Mouse (Mus musculus) heart, postnatal 14 days (tissue): Measurements from ENCODE around the gene Id1. TPM values are rescaled to one million over a fixed set of nuclear protein-coding genes. Genes with fewer than 3 reads are reported as not detected.
A peak's percentile ranks its signal among the peaks of the same experiment; 100 is the strongest.

ENCODE experiments used
- DNase-seq, 2 experiments: peaks; one replicate each; pipeline ENCODE4 v3.0.0; 2021 to 2022
- intact Hi-C: fragments of 180-260 bp; cut with DNase I; formaldehyde crosslinking; loops from one replicate; pipeline ENCODE4 v1.15.1; 2025
- microRNA-seq, 2 experiments: library from miRNA; unstranded; fragments of <30 nt; microRNA quantifications; one replicate each; pipeline ENCODE4 v1.2.0; 2021 to 2022
- total RNA-seq, 2 experiments: library from RNA; stranded (reverse); gene quantifications; 2 replicates each; pipeline ENCODE4 v1.2.3; 2021

Id1 gene
- total RNA-seq, 2 experiments from 2014 or later: 82.1 to 85.3 TPM

GRCm38 (mm10) chr2:152776435-152776834 lies 40.4 kb downstream of the Id1 start:
- DNase-seq: no peak
- intact Hi-C loops: no loop called here

- intact Hi-C loops: no loop called here
- DNase-seq: no peak
Measured at GRCm38 (mm10) chr2:152777081-152777480, 41.0 kb downstream of the Id1 start.

GRCm38 (mm10) chr2:152780466-152780865 lies 44.4 kb downstream of the Id1 start:
- intact Hi-C loops: no loop called here
- DNase-seq: no peak

GRCm38 (mm10) chr2:152781031-152781711 lies 45.1 kb downstream of the Id1 start:
- DNase-seq: peak in 1 of 2 experiments; percentile 31
- intact Hi-C loops: no loop called here

- intact Hi-C loops: no loop called here
- no peak for DNase-seq
Measured at GRCm38 (mm10) chr2:152782656-152783055, 46.6 kb downstream of the Id1 start.

GRCm38 (mm10) chr2:152783241-152783640 lies 47.2 kb downstream of the Id1 start:
- no peak for DNase-seq
- intact Hi-C loops: no loop called here

- intact Hi-C loops: loop anchor here (1.0 to 2.0 kb wide), 3 partner anchors 18 to 46 kb away; no protein-coding TSS in a partner anchor
- DNase-seq: no peak
Measured at GRCm38 (mm10) chr2:152784640-152785039, 48.6 kb downstream of the Id1 start.

GRCm38 (mm10) chr2:152785446-152786350 lies 49.6 kb downstream of the Id1 start:
- intact Hi-C loops: loop anchor here (1.0 to 2.0 kb wide), 3 partner anchors 19 to 45 kb away; no protein-coding TSS in a partner anchor
- DNase-seq: peak; percentile 85 to 89

Small RNA genes within 50 kb of the gene (microRNA-seq; reads per million reads assigned to microRNA genes)
- 0 reads per million in 2 experiments for gene Gm23802

Other genes starting within 250 kb of the Id1 start
- gene Defb22, start 246.1 kb upstream of the Id1 start, total RNA-seq: not detected
- not detected for gene Defb26, start 224.6 kb upstream of the Id1 start, total RNA-seq
- gene Defb28, start 218.0 kb upstream of the Id1 start, total RNA-seq: not detected
- gene Defb29, start 196.2 kb upstream of the Id1 start, total RNA-seq: not detected
- gene Gm17416, start 166.9 kb upstream of the Id1 start, total RNA-seq: not detected
- not detected for gene Defb21, start 163.5 kb upstream of the Id1 start, total RNA-seq
- gene Defb19, start 155.9 kb upstream of the Id1 start, total RNA-seq: not detected
- gene Defb45, start 136.9 kb upstream of the Id1 start, total RNA-seq: not detected
- gene Defb36, start 131.9 kb upstream of the Id1 start, total RNA-seq: not detected
- gene Defb25, start 113.2 kb upstream of the Id1 start, total RNA-seq: not detected
- gene Rem1, start 109.3 kb upstream of the Id1 start, total RNA-seq: 10 to 100 TPM in 1 of 2 experiments, 1 to 10 TPM in 1; 9.1 to 11.9 TPM
- gene H13, start 66.8 kb upstream of the Id1 start, total RNA-seq: 10 to 100 TPM; 38.7 to 42.4 TPM
- gene Mcts2, start 49.2 kb upstream of the Id1 start, total RNA-seq: 10 to 100 TPM; 17.4 to 18.7 TPM
- 10 to 100 TPM; 17.8 to 19.1 TPM for gene Cox4i2, start 17.9 kb downstream of the Id1 start, total RNA-seq
- 10 to 100 TPM; 79.8 to 92.2 TPM for gene Bcl2l1, start 95.5 kb downstream of the Id1 start, total RNA-seq
- gene Tpx2, start 111.7 kb downstream of the Id1 start, total RNA-seq: 1 to 10 TPM; 4.4 to 8.5 TPM
- gene Mylk2, start 175.1 kb downstream of the Id1 start, total RNA-seq: under 1 TPM; 0.34 to 0.41 TPM
- gene Foxs1, start 197.0 kb downstream of the Id1 start, total RNA-seq: 1 to 10 TPM; 6.0 to 6.7 TPM
- under 1 TPM in 1 of 2 experiments, not detected in 1; 0.22 TPM for gene Dusp15, start 215.4 kb downstream of the Id1 start, total RNA-seq
- not detected for gene Ttll9, start 226.2 kb downstream of the Id1 start, total RNA-seq